Comparison of ENCODE assay signal across 8 mouse cellular contexts in genomic region chr11:118512257-118512910, GRCm38 (mm10). TPM values are rescaled to one million over a fixed set of nuclear protein-coding genes. Genes with fewer than 3 reads are reported as not detected.
DNase-seq lines count a peak whose midpoint lies in the region; ATAC-seq and TF ChIP-seq lines count a peak whose summit lies in the region.

No protein-coding gene starts in this region.

- H3K27ac ChIP-seq in kidney, embryonic 16.5 days (ENCODE audit: low read length), result no peak overlapping the region
- peak overlapping the region; percentile 61 for H3K27ac ChIP-seq in embryonic facial prominence, embryonic 12.5 days
- H3K27ac ChIP-seq in hindbrain, embryonic 13.5 days, result peak overlapping the region; percentile 86
- peak overlapping the region; percentile 19; the same call in 1 of the 2 replicates for H3K27ac ChIP-seq in midbrain, embryonic 16.5 days (ENCODE audit: low read length)
- no peak overlapping the region for H3K27ac ChIP-seq in cerebellum, adult 2 months (ENCODE audit: insufficient read depth, low read length)

- H3K4me1 ChIP-seq in kidney, embryonic 16.5 days (ENCODE audit: insufficient read depth, low read length), result peaks cover 18% of the 10 kb centered on the region
- H3K4me1 ChIP-seq in embryonic facial prominence, embryonic 12.5 days, result peaks cover 30% of the 10 kb centered on the region
- peaks cover 69% of the 10 kb centered on the region for H3K4me1 ChIP-seq in hindbrain, embryonic 13.5 days (replicated peaks)
- peaks cover 9% of the 10 kb centered on the region for H3K4me1 ChIP-seq in midbrain, embryonic 16.5 days (ENCODE audit: control insufficient read depth, insufficient read depth, low read length)
- peaks cover 53% of the 10 kb centered on the region for H3K4me1 ChIP-seq in cerebellum, adult 2 months (ENCODE audit: control insufficient read depth, insufficient read depth, low read length)

- WGBS in kidney, embryonic 16.5 days, result 15% methylated on average over 15 of the region's 15 CpGs
- WGBS in embryonic facial prominence, embryonic 12.5 days, result 25% methylated on average over 15 of the region's 15 CpGs
- WGBS in hindbrain, embryonic 13.5 days, result 35% methylated on average over 15 of the region's 15 CpGs
- 37% methylated on average over 15 of the region's 15 CpGs for WGBS in midbrain, embryonic 16.5 days
- WGBS in cerebellum, adult 2 months, result 20% methylated on average over 15 of the region's 15 CpGs

- no peak overlapping the region for H3K4me3 ChIP-seq in kidney, embryonic 16.5 days (ENCODE audit: low read length)
- H3K4me3 ChIP-seq in embryonic facial prominence, embryonic 12.5 days, result no peak overlapping the region
- H3K4me3 ChIP-seq in hindbrain, embryonic 13.5 days, result no peak overlapping the region
- H3K4me3 ChIP-seq in midbrain, embryonic 16.5 days (ENCODE audit: low read depth, low read length), result no peak overlapping the region
- H3K4me3 ChIP-seq in cerebellum, adult 2 months (replicated peaks; ENCODE audit: insufficient read depth, low read depth, low read length), result no peak overlapping the region

- no peak for TF ChIP-seq CTCF in cerebellum, adult 2 months (IDR thresholded peaks at IDR 0.05; ENCODE audit: borderline replicate concordance, insufficient read depth, low read depth, low read length)

- DNase-seq in kidney, postnatal 4 days, result no peak
- DNase-seq in cerebellum, adult 2 months, result no peak
- no peak for DNase-seq in cerebellum, adult 18-20 months
- no peak for DNase-seq in layer of hippocampus, adult 9-10 months (ENCODE audit: low spot score)

- no peak for TF ChIP-seq POLR2A in cerebellum, adult 2 months (IDR thresholded peaks at IDR 0.05; ENCODE audit: borderline replicate concordance, insufficient read depth, low read length)

- ATAC-seq in kidney, embryonic 16.5 days (ENCODE audit: low FRiP score, low TSS enrichment), result peak; percentile 53
- peak; percentile 85 for ATAC-seq in embryonic facial prominence, embryonic 12.5 days (ENCODE audit: insufficient number of reproducible peaks, insufficient read depth, low FRiP score, low TSS enrichment)
- ATAC-seq in hindbrain, embryonic 13.5 days (ENCODE audit: low FRiP score), result peak; percentile 65
- peak; percentile 44; the same call in 1 of the 2 replicates for ATAC-seq in midbrain, embryonic 16.5 days

- no peak overlapping the region for H3K9ac ChIP-seq in kidney, embryonic 16.5 days (replicated peaks; ENCODE audit: low read length)
- H3K9ac ChIP-seq in embryonic facial prominence, embryonic 12.5 days, result 0 out of 2 replicates have a peak overlapping the region, but pooled peaks have one; percentile 11
- H3K9ac ChIP-seq in hindbrain, embryonic 13.5 days, result peak overlapping the region; percentile 55
- H3K9ac ChIP-seq in midbrain, embryonic 16.5 days (ENCODE audit: low read depth, low read length), result 0 out of 2 replicates have a peak overlapping the region, but pooled peaks have one; percentile 14

- peak overlapping the region; percentile 9 for H3K4me2 ChIP-seq in kidney, embryonic 16.5 days (replicated peaks; ENCODE audit: low read depth, low read length)
- peak overlapping the region; percentile 33 for H3K4me2 ChIP-seq in embryonic facial prominence, embryonic 12.5 days (replicated peaks)
- peak overlapping the region; percentile 25 for H3K4me2 ChIP-seq in hindbrain, embryonic 13.5 days
- H3K4me2 ChIP-seq in midbrain, embryonic 16.5 days (ENCODE audit: low read length), result no peak overlapping the region

- H3K9me3 ChIP-seq in kidney, embryonic 16.5 days (ENCODE audit: low read length), result no peaks in the 10 kb centered on the region
- H3K9me3 ChIP-seq in embryonic facial prominence, embryonic 12.5 days, result no peaks in the 10 kb centered on the region
- no peaks in the 10 kb centered on the region for H3K9me3 ChIP-seq in hindbrain, embryonic 13.5 days
- H3K9me3 ChIP-seq in midbrain, embryonic 16.5 days (replicated peaks; ENCODE audit: control insufficient read depth, low read length, poor library complexity, severe bottlenecking), result no peaks in the 10 kb centered on the region

- H3K36me3 ChIP-seq in kidney, embryonic 16.5 days (ENCODE audit: insufficient read depth, low read length), result no peaks in the 10 kb centered on the region
- H3K36me3 ChIP-seq in embryonic facial prominence, embryonic 12.5 days, result no peaks in the 10 kb centered on the region
- H3K36me3 ChIP-seq in hindbrain, embryonic 13.5 days, result no peaks in the 10 kb centered on the region
- H3K36me3 ChIP-seq in midbrain, embryonic 16.5 days (ENCODE audit: control insufficient read depth, insufficient read depth, low read length), result no peaks in the 10 kb centered on the region

- peaks cover 8% of the 10 kb centered on the region for H3K27me3 ChIP-seq in kidney, embryonic 16.5 days (ENCODE audit: insufficient read depth, low read length)
- peaks cover 3% of the 10 kb centered on the region; the same call in 1 of the 2 replicates for H3K27me3 ChIP-seq in embryonic facial prominence, embryonic 12.5 days
- peaks cover 6% of the 10 kb centered on the region; the same call in 1 of the 2 replicates for H3K27me3 ChIP-seq in hindbrain, embryonic 13.5 days
- no peaks in the 10 kb centered on the region for H3K27me3 ChIP-seq in midbrain, embryonic 16.5 days (ENCODE audit: control insufficient read depth, insufficient read depth, low read depth, low read length)
- no peaks in the 10 kb centered on the region for H3K27me3 ChIP-seq in cerebellum, adult 2 months (ENCODE audit: control insufficient read depth, insufficient read depth, low read length)

RNA-seq across cellular contexts. Expression of gene Engase, which starts 35.8 kb away (rescaled TPM):
- 6.1 and 7.5 TPM in 2 replicates for polyA plus RNA-seq in kidney, embryonic 16.5 days (2015; fragmentation: Nextera tagmentation; extraction: Ambion mirVana)
- polyA plus RNA-seq in embryonic facial prominence, embryonic 12.5 days (2016; fragmentation: Nextera tagmentation; extraction: Ambion mirVana), result 7.1 and 8.9 TPM in 2 replicates
- polyA plus RNA-seq in hindbrain, embryonic 13.5 days (2015; fragmentation: Nextera tagmentation; extraction: Ambion mirVana), result 7.0 and 7.1 TPM in 2 replicates
- 5.5 and 5.9 TPM in 2 replicates for polyA plus RNA-seq in midbrain, embryonic 16.5 days (2015; fragmentation: Nextera tagmentation; extraction: Ambion mirVana)
- polyA plus RNA-seq in cerebellum, adult 2 months (2012; rRNA removed), result 8.3 and 9.3 TPM in 2 replicates

Comparison
In these comparisons a context has a peak if more than half of its experiments do, and no peak if none do; other contexts are left out.
1. H3K27ac ChIP-seq: peak in embryonic facial prominence, embryonic 12.5 days (single experiment), hindbrain, embryonic 13.5 days (single experiment) and midbrain, embryonic 16.5 days (single experiment); none in kidney, embryonic 16.5 days (single experiment) and cerebellum, adult 2 months (single experiment).
2. Peak in every context shown above with its lines, with median percentiles within 50 percentile points of each other: ATAC-seq.